Mouse (Mus musculus) small intestine, adult 2 months (tissue): ENCODE data around the gene Rasa3.

Experiments
- CTCF ChIP-seq: fragments of 200-500 bp; IDR thresholded peaks from 2 replicates; pipeline ENCODE4 v1.5.1; 2012; ENCODE audit warnings: low read depth, mild to moderate bottlenecking, control low read depth, inconsistent platforms, low read length, moderate library complexity, mixed read lengths; ENCODE audit not compliant: insufficient replicate concordance, insufficient read length; ENCODE audit errors: extremely low read depth
- POLR2A ChIP-seq: fragments of 200-500 bp; IDR thresholded peaks from 2 replicates; pipeline ENCODE4 v1.6.1; 2012; ENCODE audit warnings: low read depth, mild to moderate bottlenecking, control low read depth, inconsistent platforms, low read length, moderate library complexity

DNA sequence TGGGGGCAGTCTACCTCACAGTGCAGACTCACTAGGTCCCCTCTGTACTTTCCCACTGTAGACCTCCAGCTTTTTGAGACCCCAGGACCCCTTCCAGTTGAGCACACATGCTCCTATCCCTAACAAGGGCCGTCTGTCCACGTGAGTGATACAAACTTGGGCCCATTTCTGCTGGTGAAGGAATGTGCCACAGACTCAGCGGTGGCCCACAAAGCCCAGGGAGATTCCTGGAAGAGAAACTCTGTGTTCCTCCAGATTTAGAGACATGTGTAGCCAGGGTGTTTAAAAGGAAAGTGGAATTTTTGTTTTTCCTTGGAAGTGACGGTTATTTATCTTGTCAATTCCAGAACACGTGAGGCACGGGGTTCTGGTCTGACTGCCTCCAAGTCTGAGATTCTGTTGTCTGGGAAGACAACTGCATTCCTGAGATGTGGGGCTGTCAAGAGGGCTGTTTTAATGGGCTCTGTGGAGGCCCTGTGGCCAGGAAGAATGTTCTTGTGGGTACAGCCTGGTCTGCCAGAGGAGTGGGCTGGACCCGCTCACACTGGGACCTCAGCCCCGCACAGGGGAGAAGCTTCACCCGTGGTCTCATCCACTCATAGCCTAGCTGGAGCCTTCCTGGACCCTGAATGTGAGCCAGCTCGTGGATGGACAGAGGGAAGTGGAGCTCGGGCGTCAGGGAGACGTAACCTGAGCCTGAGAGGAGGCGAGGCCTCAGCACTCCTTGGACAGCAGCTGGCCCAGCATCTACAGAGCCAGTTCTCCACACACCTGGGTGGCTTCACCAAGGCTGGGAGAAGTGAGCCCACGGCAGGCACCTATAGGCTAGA is 148.2 kb downstream of the Rasa3 start:
- TF ChIP-seq POLR2A (no peak), CTCF (no peak)
